Mouse (Mus musculus): Measurements from ENCODE around the gene Gm8024.
"Not testable (repeated sequence)": the region's sequence is repeated elsewhere in the genome, so short reads cannot be mapped to it uniquely, and the experiment has no call there.

The Gm8024 gene

GRCm38 (mm10) chr14:42524182-42524581, at the start of gene Gm8024:
Gene Gm8024 (minus strand): TSS chr14:42524282.
- not testable (repeated sequence) for DNase-seq (ENCODE audit: low read depth)

GRCm38 (mm10) chr14:42543170-42543701, 19.2 kb upstream of the Gm8024 start:
- DNase-seq (ENCODE audit: low read depth): not testable (repeated sequence)

- DNase-seq (ENCODE audit: low read depth): not testable (repeated sequence)
These were observed 18.5 kb upstream of the Gm8024 start for GRCm38 (mm10) chr14:42542316-42543169.

- DNase-seq (ENCODE audit: low read depth): not testable (repeated sequence)
These were observed 21.8 kb downstream of the Gm8024 start, which contains the start of gene Gm8020 for GRCm38 (mm10) chr14:42502249-42502648. Gene Gm8020 (minus strand): TSS chr14:42502349.
